Mouse (Mus musculus) CH12.LX (cell line): ENCODE data around the gene Asap3. TPM values are rescaled to one million over a fixed set of nuclear protein-coding genes. Genes with fewer than 3 reads are reported as not detected.

Source experiments
- DNase-seq: peaks from one replicate; pipeline ENCODE4 v3.0.0-alpha.2; 2013; ENCODE audit errors: extremely low read depth
- H3K27ac ChIP-seq: 2 replicates; pipeline ENCODE4 v1.5.1; 2012; ENCODE audit warnings: low read depth, mild to moderate bottlenecking, control low read depth, moderate library complexity; ENCODE audit not compliant: insufficient read depth
- H3K27me3 ChIP-seq: replicated peaks from 2 replicates; pipeline ENCODE3; 2012; ENCODE audit warnings: inconsistent platforms
- H3K36me3 ChIP-seq, 2 experiments: replicated peaks in 1 of 2; 2 replicates each; pipeline versions ENCODE3 to v1.6.1; 2012; ENCODE audit warnings: inconsistent platforms in 1 of 2, low read length in 1 of 2, mild to moderate bottlenecking in 1 of 2, mixed read lengths in 1 of 2, moderate library complexity in 1 of 2; ENCODE audit not compliant: control insufficient read depth in 1 of 2, insufficient read depth in 1 of 2
- H3K4me1 ChIP-seq, 2 experiments: 2 replicates each; pipeline ENCODE4 v1.6.1; 2012; ENCODE audit warnings: inconsistent platforms in 1 of 2, moderate library complexity in 1 of 2; ENCODE audit not compliant: insufficient read depth in 2 of 2, control insufficient read depth in 1 of 2
- H3K4me2 ChIP-seq: 2 replicates; pipeline ENCODE4 v1.6.1; 2012; ENCODE audit warnings: low read depth, mild to moderate bottlenecking, control low read depth; ENCODE audit not compliant: poor library complexity, insufficient read depth, severe bottlenecking
- H3K4me3 ChIP-seq, 3 experiments: fragments of 150-350 bp in 1 of 3; sonication (generic) in 1 of 3; replicated peaks in 1 of 3; 2 replicates each; pipeline versions ENCODE3 to v1.5.1; 2011 to 2012; ENCODE audit warnings: low read depth in 2 of 3, low read length in 2 of 3, mild to moderate bottlenecking in 2 of 3, moderate library complexity in 2 of 3, control low read depth in 1 of 3, improper control_type of control experiment in 1 of 3, inconsistent platforms in 1 of 3, mixed read lengths in 1 of 3; ENCODE audit not compliant: poor library complexity in 1 of 3
- H3K79me2 ChIP-seq: replicated peaks from 2 replicates; pipeline ENCODE4 v1.6.1; 2012; ENCODE audit warnings: mild to moderate bottlenecking, moderate library complexity; ENCODE audit not compliant: control insufficient read depth, poor library complexity, insufficient read depth, severe bottlenecking; ENCODE audit errors: extremely low read depth
- H3K9ac ChIP-seq: 2 replicates; pipeline ENCODE4 v1.6.1; 2012; ENCODE audit warnings: low read depth, mild to moderate bottlenecking, control low read depth, moderate library complexity; ENCODE audit not compliant: insufficient read depth
- H3K9me3 ChIP-seq: replicated peaks from 2 replicates; pipeline ENCODE3; 2012; ENCODE audit warnings: low read length, inconsistent platforms, mixed read lengths
- BHLHE40 ChIP-seq: IDR thresholded peaks from 2 replicates; pipeline ENCODE4 v1.6.1; 2011; ENCODE audit warnings: mild to moderate bottlenecking, low read depth, low read length, improper control_type of control experiment
- CHD2 ChIP-seq: IDR thresholded peaks from 2 replicates; pipeline ENCODE4 v1.6.1; 2011; ENCODE audit warnings: low read length, improper control_type of control experiment
- CTCF ChIP-seq, 2 experiments: IDR thresholded peaks in 1 of 2; conservative IDR thresholded peaks in 1 of 2; 2 replicates each; pipeline ENCODE4 v1.5.1; 2011 to 2012; ENCODE audit warnings: low read depth in 2 of 2, low read length in 2 of 2, improper control_type of control experiment in 1 of 2, inconsistent platforms in 1 of 2, mild to moderate bottlenecking in 1 of 2, moderate library complexity in 1 of 2
- ELF1 ChIP-seq: IDR thresholded peaks from 2 replicates; pipeline ENCODE4 v1.6.1; 2014; ENCODE audit warnings: low read depth, mild to moderate bottlenecking, inconsistent platforms, low read length, improper control_type of control experiment
- EP300 ChIP-seq: IDR thresholded peaks from 2 replicates; pipeline ENCODE4 v1.6.1; 2011; ENCODE audit warnings: low read length, improper control_type of control experiment
- GABPA ChIP-seq: IDR thresholded peaks from 2 replicates; pipeline ENCODE4 v1.6.1; 2012; ENCODE audit warnings: low read depth, low read length, improper control_type of control experiment, inconsistent platforms; ENCODE audit not compliant: insufficient replicate concordance
- HCFC1 ChIP-seq: IDR thresholded peaks from 2 replicates; pipeline ENCODE4 v1.6.1; 2012; ENCODE audit warnings: low read depth, mild to moderate bottlenecking, inconsistent platforms, low read length, improper control_type of control experiment
- IRF4 ChIP-seq: IDR thresholded peaks from 2 replicates; pipeline ENCODE4 v1.6.1; 2014; ENCODE audit warnings: low read depth, mild to moderate bottlenecking, inconsistent platforms, low read length, improper control_type of control experiment
- JUN ChIP-seq: IDR thresholded peaks from 2 replicates; pipeline ENCODE4 v1.6.1; 2011; ENCODE audit warnings: low read depth, mild to moderate bottlenecking, low read length, improper control_type of control experiment, moderate library complexity; ENCODE audit not compliant: insufficient read depth
- JUND ChIP-seq: conservative IDR thresholded peaks from 2 replicates; pipeline ENCODE4 v1.6.1; 2011; ENCODE audit warnings: low read depth, low read length, improper control_type of control experiment
- MAZ ChIP-seq: IDR thresholded peaks from 2 replicates; pipeline ENCODE4 v1.6.1; 2012; ENCODE audit warnings: low read depth, mild to moderate bottlenecking, inconsistent platforms, low read length, improper control_type of control experiment, moderate library complexity
- MEF2A ChIP-seq: IDR thresholded peaks from 2 replicates; pipeline ENCODE4 v1.6.1; 2014; ENCODE audit warnings: low read depth, mild to moderate bottlenecking, inconsistent platforms, low read length, improper control_type of control experiment, borderline replicate concordance
- MXI1 ChIP-seq: IDR thresholded peaks from 2 replicates; pipeline ENCODE4 v1.6.1; 2011; ENCODE audit warnings: mild to moderate bottlenecking, low read depth, low read length, improper control_type of control experiment
- MYC ChIP-seq: IDR thresholded peaks from 2 replicates; pipeline ENCODE4 v1.6.1; 2011; ENCODE audit warnings: low read depth, mild to moderate bottlenecking, improper control_type of control experiment, low read length
- NELFE ChIP-seq: IDR thresholded peaks from 2 replicates; pipeline ENCODE4 v1.6.1; 2011; ENCODE audit warnings: low read depth, low read length, improper control_type of control experiment
- NRF1 ChIP-seq: IDR thresholded peaks from 2 replicates; pipeline ENCODE4 v1.6.1; 2014; ENCODE audit warnings: low read depth, mild to moderate bottlenecking, inconsistent platforms, low read length, improper control_type of control experiment, moderate library complexity
- PAX5 ChIP-seq: IDR thresholded peaks from 2 replicates; pipeline ENCODE4 v1.6.1; 2012; ENCODE audit warnings: low read length, inconsistent platforms, mixed read lengths
- POLR2AphosphoS2 ChIP-seq: IDR thresholded peaks from 2 replicates; pipeline ENCODE4 v1.6.1; 2011; ENCODE audit warnings: low read depth, low read length, improper control_type of control experiment
- RAD21 ChIP-seq: IDR thresholded peaks from 2 replicates; pipeline ENCODE4 v1.6.1; 2011; ENCODE audit warnings: low read depth, mild to moderate bottlenecking, low read length, improper control_type of control experiment, moderate library complexity
- RCOR1 ChIP-seq: conservative IDR thresholded peaks from 2 replicates; pipeline ENCODE4 v1.6.1; 2012; ENCODE audit warnings: low read depth, mild to moderate bottlenecking, inconsistent platforms, low read length, improper control_type of control experiment
- SIN3A ChIP-seq: IDR thresholded peaks from 2 replicates; pipeline ENCODE4 v1.6.1; 2012; ENCODE audit warnings: low read length, improper control_type of control experiment, inconsistent platforms
- SMC3 ChIP-seq: IDR thresholded peaks from 2 replicates; pipeline ENCODE4 v1.6.1; 2011; ENCODE audit warnings: low read depth, low read length, improper control_type of control experiment
- TCF12 ChIP-seq: IDR thresholded peaks from 2 replicates; pipeline ENCODE4 v1.6.1; 2014; ENCODE audit warnings: low read depth, mild to moderate bottlenecking, inconsistent platforms, low read length, improper control_type of control experiment
- USF1 ChIP-seq: IDR thresholded peaks from 2 replicates; pipeline ENCODE4 v1.6.1; 2014; ENCODE audit warnings: low read depth, mild to moderate bottlenecking, inconsistent platforms, low read length, improper control_type of control experiment
- ZC3H11A ChIP-seq: IDR thresholded peaks from 2 replicates; pipeline ENCODE4 v1.6.1; 2012; ENCODE audit warnings: low read depth, mild to moderate bottlenecking, inconsistent platforms, low read length, improper control_type of control experiment
- ZKSCAN1 ChIP-seq: IDR thresholded peaks from 2 replicates; pipeline ENCODE4 v1.6.1; 2012; ENCODE audit warnings: low read depth, inconsistent platforms, low read length, improper control_type of control experiment, borderline replicate concordance
- ZMIZ1 ChIP-seq: IDR thresholded peaks from 2 replicates; pipeline ENCODE4 v1.6.1; 2012; ENCODE audit warnings: low read depth, mild to moderate bottlenecking, inconsistent platforms, low read length, improper control_type of control experiment
- ZNF384 ChIP-seq: IDR thresholded peaks from 2 replicates; pipeline ENCODE4 v1.6.1; 2012; ENCODE audit warnings: low read depth, low read length, improper control_type of control experiment, inconsistent platforms
- dilution Hi-C: fragments of 300-500 bp; cut with MboI; formaldehyde crosslinking; loops from 2 replicates; pipeline ENCODE4 v1.14.3; 2020; ENCODE audit warnings: low sequenced_read_pairs; ENCODE audit not compliant: extremely low pct_unique_long_range_greater_than_20kb, extremely low pct_ligation_motif_present
- in situ Hi-C: fragments of 300-500 bp; cut with MboI; formaldehyde crosslinking; loops from 3 replicates; pipeline ENCODE4 v1.14.3; 2019; ENCODE audit warnings: low sequenced_read_pairs, low pct_ligation_motif_present, low pct_unique_long_range_greater_than_20kb, mixed read lengths
- polyA plus RNA-seq: library from polyadenylated mRNA; unstranded; fragments of >175 nt; gene quantifications from 2 replicates; pipeline ENCODE4 v1.2.1, GENCODE M21; 2012; ENCODE audit warnings: low read depth; ENCODE audit not compliant: insufficient read length
- total RNA-seq, 2 experiments: library from RNA; depleted of rRNA; stranded (reverse); fragments of 300-350 nt in 1 of 2; fragments of >200 nt in 1 of 2; gene quantifications; 2 replicates each; pipeline ENCODE4 v1.2.3; 2012 to 2014

Asap3 gene
- total and polyA plus RNA-seq, 3 experiments: 0.07 to 0.08 TPM; not detected in 1

DNA sequence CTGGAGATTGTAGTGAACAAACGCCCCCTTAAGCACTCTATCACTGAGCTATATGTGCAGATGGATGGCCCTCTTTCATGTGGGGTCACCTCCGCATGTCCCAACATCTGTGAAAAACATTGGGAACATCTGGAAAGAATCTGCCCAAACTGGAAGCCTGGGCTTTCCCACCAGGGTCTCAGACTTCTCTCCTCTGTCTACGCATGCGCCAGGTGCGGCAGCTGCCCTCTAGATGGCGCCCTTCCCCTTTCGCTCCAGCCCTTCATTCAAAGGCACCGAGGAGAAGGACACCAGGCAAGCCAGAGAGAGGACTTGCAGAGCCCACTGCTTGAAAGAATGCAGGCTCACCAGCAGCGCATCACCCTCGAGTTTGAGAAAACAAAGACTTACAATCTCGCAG is 42.7 kb upstream of the Asap3 start:
- no peak for TF ChIP-seq CHD2
- 0 out of 2 replicates have a peak, but pooled peaks have one; percentile 21 for TF ChIP-seq SIN3A
- TF ChIP-seq POLR2AphosphoS2: no peak
- TF ChIP-seq CTCF (conservative IDR thresholded peaks at IDR 0.05 in 1 of 2, IDR thresholded peaks at IDR 0.05 in 1 of 2; ENCODE audit: low read depth in 2 of 2, low read length in 2 of 2): peak; percentile 75 to 99
- no peak for TF ChIP-seq ZMIZ1
- peak; percentile 40; the same call in 1 of the 2 replicates for TF ChIP-seq NELFE
- peak; percentile 94 for TF ChIP-seq NRF1
- no peak for TF ChIP-seq GABPA
- TF ChIP-seq IRF4: peak; percentile 38
- TF ChIP-seq ZNF384: peak; percentile 50
- peak; percentile 99 for TF ChIP-seq RAD21
- TF ChIP-seq SMC3: peak; percentile 98
- 0 out of 2 replicates have a peak, but pooled peaks have one; percentile 25 for TF ChIP-seq TCF12
- TF ChIP-seq BHLHE40: no peak
- TF ChIP-seq ZC3H11A: peak; percentile 94
- TF ChIP-seq ELF1: no peak
- Histone ChIP-seq H3K4me2 (peak overlapping the region; percentile 60; the same call in 1 of the 2 replicates), H3K36me3 (no peaks in the 10 kb centered on the region), H3K27me3 (peaks cover 8% of the 10 kb centered on the region), H3K9me3 (no peaks in the 10 kb centered on the region), H3K4me3 (no peak overlapping the region), H3K79me2 (no peaks in the 10 kb centered on the region), H3K9ac (no peak overlapping the region), H3K27ac (no peak overlapping the region), H3K4me1 (peaks cover 0 to 5% of the 10 kb centered on the region in 2 experiments; a peak in 2 of 4 replicates)
- peak; percentile 78 for DNase-seq
- in situ Hi-C loops: loop anchor here (5.0 kb wide), 1 partner anchor 39 kb away; no protein-coding TSS in a partner anchor
- dilution Hi-C loops: no loop called here

DNA sequence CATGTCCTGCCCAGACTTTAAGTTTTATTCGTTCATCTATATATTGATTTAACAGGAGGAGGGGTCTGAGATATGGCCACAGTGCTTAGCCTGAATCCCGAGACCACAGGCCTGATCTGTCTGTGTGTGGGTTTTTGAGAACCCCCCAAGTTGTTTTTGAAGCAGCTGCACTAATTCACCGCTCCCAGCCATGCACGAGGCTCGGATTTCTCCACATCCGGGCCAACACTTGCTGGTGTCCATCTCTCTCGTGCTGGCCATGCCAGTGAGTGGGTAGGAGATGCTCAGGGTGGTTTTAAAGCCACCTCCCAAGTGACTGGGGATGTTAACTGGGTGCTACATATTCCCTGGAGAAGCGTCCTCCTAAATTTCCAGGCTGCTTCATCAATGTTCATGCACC is 41.2 kb upstream of the Asap3 start:
- dilution Hi-C loops (no loop called here), in situ Hi-C loops (loop anchor here (5.0 kb wide), 1 partner anchor 37 kb away; no protein-coding TSS in a partner anchor)
- H3K36me3 ChIP-seq: no peaks in the 10 kb centered on the region
- TF ChIP-seq ZKSCAN1 (no peak), ZNF384 (no peak), GABPA (no peak), MEF2A (no peak), EP300 (no peak), MXI1 (no peak), NRF1 (no peak), USF1 (no peak), HCFC1 (no peak), MAZ (no peak), ZMIZ1 (no peak), JUN (no peak), SMC3 (no peak), RCOR1 (no peak), ZC3H11A (no peak), PAX5 (no peak), JUND (no peak), MYC (no peak), BHLHE40 (no peak), POLR2AphosphoS2 (no peak)
- H3K4me3 ChIP-seq: no peak overlapping the region
- H3K27me3 ChIP-seq: peaks cover 8% of the 10 kb centered on the region
- H3K4me1 ChIP-seq: peaks cover 0 to 5% of the 10 kb centered on the region in 2 experiments; a peak in 2 of 4 replicates
- H3K27ac ChIP-seq: no peak overlapping the region
- no peak for DNase-seq
- H3K9me3 ChIP-seq: no peaks in the 10 kb centered on the region
- no peak overlapping the region for H3K4me2 ChIP-seq
- H3K79me2 ChIP-seq: no peaks in the 10 kb centered on the region
- H3K9ac ChIP-seq: no peak overlapping the region
